Mouse (Mus musculus): ENCODE data around the gene Tec. TPM values are rescaled to one million over a fixed set of nuclear protein-coding genes. Genes with fewer than 3 reads are reported as not detected.

The Tec gene
- total and polyA plus RNA-seq, 3 experiments: 7.9 to 25.9 (median 20.1) TPM

- no peak overlapping the region for H3K4me3 ChIP-seq (replicated peaks in 1 of 3; ENCODE audit: low read depth in 2 of 3, low read length in 2 of 3, poor library complexity in 1 of 3)
- dilution Hi-C loops (cut with MboI; ENCODE audit: extremely low pct_ligation_motif_present, extremely low pct_unique_long_range_greater_than_20kb, low sequenced_read_pairs): no loop called here
- no peak overlapping the region for H3K4me2 ChIP-seq (ENCODE audit: insufficient read depth, low read depth, poor library complexity, severe bottlenecking)
- H3K36me3 ChIP-seq (replicated peaks in 1 of 2; ENCODE audit: control insufficient read depth in 1 of 2, insufficient read depth in 1 of 2, low read length in 1 of 2): peaks cover 0 to 72% of the 10 kb centered on the region in 2 experiments
- no peaks in the 10 kb centered on the region for H3K27me3 ChIP-seq (replicated peaks)
- no peak for TF ChIP-seq SIN3A (IDR thresholded peaks at IDR 0.05; ENCODE audit: low read length)
- TF ChIP-seq IRF4 (IDR thresholded peaks at IDR 0.05; ENCODE audit: low read depth, low read length): no peak
- TF ChIP-seq SMC3 (IDR thresholded peaks at IDR 0.05; ENCODE audit: low read depth, low read length): no peak
- TF ChIP-seq PAX5 (IDR thresholded peaks at IDR 0.05; ENCODE audit: low read length): no peak
- no peak for TF ChIP-seq JUND (conservative IDR thresholded peaks at IDR 0.05; ENCODE audit: low read depth, low read length)
- TF ChIP-seq ZMIZ1 (IDR thresholded peaks at IDR 0.05; ENCODE audit: low read depth, low read length): no peak
- TF ChIP-seq MEF2A (IDR thresholded peaks at IDR 0.05; ENCODE audit: borderline replicate concordance, low read depth, low read length): no peak
- TF ChIP-seq MAX (IDR thresholded peaks at IDR 0.05; ENCODE audit: low read length): no peak
- no peak overlapping the region for H3K27ac ChIP-seq (ENCODE audit: insufficient read depth, low read depth)
- no peak overlapping the region for H3K9ac ChIP-seq (ENCODE audit: insufficient read depth, low read depth)
- H3K79me2 ChIP-seq (replicated peaks; ENCODE audit: control insufficient read depth, extremely low read depth, insufficient read depth, poor library complexity, severe bottlenecking): no peaks in the 10 kb centered on the region
- no peak for DNase-seq (ENCODE audit: extremely low read depth)
- in situ Hi-C loops (cut with MboI; ENCODE audit: low pct_ligation_motif_present, low pct_unique_long_range_greater_than_20kb, low sequenced_read_pairs): no loop called here
- 0 out of 4 replicates have a peak, but pooled peaks cover 0 to 4% of the 10 kb centered on the region in 2 experiments for H3K4me1 ChIP-seq (ENCODE audit: control insufficient read depth in 1 of 2, insufficient read depth in 2 of 2)
- H3K9me3 ChIP-seq (replicated peaks; ENCODE audit: low read length): no peaks in the 10 kb centered on the region
Observed at GRCm38 (mm10) chr5:72776127-72776526, 92.2 kb downstream of the Tec start.

- Histone ChIP-seq H3K79me2 (replicated peaks; ENCODE audit: control insufficient read depth, extremely low read depth, insufficient read depth, poor library complexity, severe bottlenecking) (no peaks in the 10 kb centered on the region), H3K4me1 (ENCODE audit: control insufficient read depth in 1 of 2, insufficient read depth in 2 of 2) (peaks cover 1 to 8% of the 10 kb centered on the region in 2 experiments; a peak in 1 of 4 replicates), H3K4me2 (ENCODE audit: insufficient read depth, low read depth, poor library complexity, severe bottlenecking) (no peak overlapping the region), H3K9me3 (replicated peaks; ENCODE audit: low read length) (no peaks in the 10 kb centered on the region), H3K27ac (ENCODE audit: insufficient read depth, low read depth) (no peak overlapping the region), H3K4me3 (replicated peaks in 1 of 3; ENCODE audit: low read depth in 2 of 3, low read length in 2 of 3, poor library complexity in 1 of 3) (no peak overlapping the region), H3K9ac (ENCODE audit: insufficient read depth, low read depth) (no peak overlapping the region), H3K36me3 (replicated peaks in 1 of 2; ENCODE audit: control insufficient read depth in 1 of 2, insufficient read depth in 1 of 2, low read length in 1 of 2) (peaks cover 3 to 77% of the 10 kb centered on the region in 2 experiments), H3K27me3 (replicated peaks) (no peaks in the 10 kb centered on the region)
- dilution Hi-C loops (cut with MboI; ENCODE audit: extremely low pct_ligation_motif_present, extremely low pct_unique_long_range_greater_than_20kb, low sequenced_read_pairs): no loop called here
- no peak for TF ChIP-seq POLR2A (IDR thresholded peaks at IDR 0.05; ENCODE audit: low read depth, low read length)
- TF ChIP-seq POLR2AphosphoS2 (IDR thresholded peaks at IDR 0.05; ENCODE audit: low read depth, low read length): no peak
- no peak for TF ChIP-seq HCFC1 (IDR thresholded peaks at IDR 0.05; ENCODE audit: low read depth, low read length)
- TF ChIP-seq MAZ (IDR thresholded peaks at IDR 0.05; ENCODE audit: low read depth, low read length): no peak
- TF ChIP-seq MYC (IDR thresholded peaks at IDR 0.05; ENCODE audit: low read depth, low read length): no peak
- TF ChIP-seq CHD2 (IDR thresholded peaks at IDR 0.05; ENCODE audit: low read length): no peak
- no peak for TF ChIP-seq SMC3 (IDR thresholded peaks at IDR 0.05; ENCODE audit: low read depth, low read length)
- TF ChIP-seq RAD21 (IDR thresholded peaks at IDR 0.05; ENCODE audit: low read depth, low read length): no peak
- TF ChIP-seq NELFE (IDR thresholded peaks at IDR 0.05; ENCODE audit: low read depth, low read length): no peak
- no peak for TF ChIP-seq RCOR1 (conservative IDR thresholded peaks at IDR 0.05; ENCODE audit: low read depth, low read length)
- TF ChIP-seq MAX (IDR thresholded peaks at IDR 0.05; ENCODE audit: low read length): no peak
- no peak for TF ChIP-seq ZKSCAN1 (IDR thresholded peaks at IDR 0.05; ENCODE audit: borderline replicate concordance, low read depth, low read length)
- no peak for TF ChIP-seq EP300 (IDR thresholded peaks at IDR 0.05; ENCODE audit: low read length)
- TF ChIP-seq E2F4 (IDR thresholded peaks at IDR 0.05; ENCODE audit: insufficient replicate concordance, low read depth, low read length): no peak
- TF ChIP-seq JUND (conservative IDR thresholded peaks at IDR 0.05; ENCODE audit: low read depth, low read length): no peak
- in situ Hi-C loops (cut with MboI; ENCODE audit: low pct_ligation_motif_present, low pct_unique_long_range_greater_than_20kb, low sequenced_read_pairs): no loop called here
- no peak for DNase-seq (ENCODE audit: extremely low read depth)
Observed at GRCm38 (mm10) chr5:72769841-72770240, 98.4 kb downstream of the Tec start.

Data from CH12.LX (cell line).